Mouse (Mus musculus) brain, embryonic 14.5 days (tissue): ENCODE data around the gene B3gat1.

Source experiments
- CTCF ChIP-seq: fragments of 200-500 bp; IDR thresholded peaks from 2 replicates; pipeline ENCODE4 v1.5.1; 2012; ENCODE audit warnings: inconsistent platforms, mild to moderate bottlenecking, moderate library complexity, borderline replicate concordance; ENCODE audit not compliant: insufficient read depth, insufficient read length; ENCODE audit errors: extremely low read depth
- POLR2A ChIP-seq: fragments of 200-500 bp; IDR thresholded peaks from 2 replicates; pipeline ENCODE4 v1.6.1; 2012; ENCODE audit warnings: mild to moderate bottlenecking, inconsistent platforms, borderline replicate concordance; ENCODE audit not compliant: poor library complexity, insufficient read depth, insufficient read length, severe bottlenecking; ENCODE audit errors: extremely low read depth

- no peak for TF ChIP-seq POLR2A
- no peak for TF ChIP-seq CTCF
Measured at GRCm38 (mm10) chr9:26760576-26760975, 27.0 kb downstream of the B3gat1 start.
